Mouse (Mus musculus) limb, embryonic 11.5 days (tissue): ENCODE measurements around the gene Xxylt1. TPM values are rescaled to one million over a fixed set of nuclear protein-coding genes. Genes with fewer than 3 reads are reported as not detected.

Source experiments
- ATAC-seq: fragments of 200-750 bp; cut with Nextera tagmentation; 2 replicates; pipeline ENCODE4 v1.8.0; 2017; ENCODE audit warnings: low read depth; ENCODE audit not compliant: insufficient number of reproducible peaks, low FRiP score, low TSS enrichment
- DNase-seq: peaks from one replicate; pipeline ENCODE4 v3.0.0-alpha.2; 2015; ENCODE audit warnings: low spot score
- H3K27ac ChIP-seq: fragments of 300-500 bp; sonication (generic); replicated peaks from 2 replicates; pipeline ENCODE4 v1.5.1; 2014; ENCODE audit warnings: low read depth, mild to moderate bottlenecking, low read length
- H3K27me3 ChIP-seq: fragments of 300-500 bp; sonication (generic); 2 replicates; pipeline ENCODE4 v1.6.1; 2014; ENCODE audit warnings: mild to moderate bottlenecking, low read length, mixed read lengths; ENCODE audit not compliant: control insufficient read depth, insufficient read depth
- H3K36me3 ChIP-seq: fragments of 300-500 bp; sonication (generic); 2 replicates; pipeline ENCODE4 v1.6.1; 2014; ENCODE audit warnings: mild to moderate bottlenecking, low read length, moderate library complexity, mixed read lengths; ENCODE audit not compliant: control insufficient read depth, insufficient read depth
- H3K4me1 ChIP-seq: fragments of 300-500 bp; sonication (generic); 2 replicates; pipeline ENCODE4 v1.6.1; 2014; ENCODE audit warnings: low read length, mixed read lengths; ENCODE audit not compliant: control insufficient read depth, insufficient read depth
- H3K4me2 ChIP-seq: fragments of 300-500 bp; sonication (generic); 2 replicates; pipeline ENCODE4 v1.6.1; 2014; ENCODE audit warnings: low read depth, mild to moderate bottlenecking, moderate library complexity; ENCODE audit not compliant: severe bottlenecking
- H3K4me3 ChIP-seq: fragments of 300-500 bp; sonication (generic); 2 replicates; pipeline ENCODE4 v1.5.1; 2014; ENCODE audit warnings: low read depth, low read length
- H3K9ac ChIP-seq: fragments of 300-500 bp; sonication (generic); 2 replicates; pipeline ENCODE4 v1.6.1; 2014; ENCODE audit warnings: mild to moderate bottlenecking, low read length
- H3K9me3 ChIP-seq: fragments of 300-500 bp; sonication (generic); 2 replicates; pipeline ENCODE4 v1.6.1; 2016; ENCODE audit warnings: low read length; ENCODE audit not compliant: control insufficient read depth
- WGBS: fragments of 180-500 bp; shearing (Covaris S2); extraction: QIAGEN DNeasy Blood & Tissue Kit; methylation state at CpG from one replicate; pipeline ENCODE4 v1.1.7; 2014; 5-methylcytosine and 5-hydroxymethylcytosine counted together
- polyA plus RNA-seq: library from polyadenylated mRNA; unstranded; fragments of >200 nt; fragmentation: Nextera tagmentation; extraction: Ambion mirVana; gene quantifications from 2 replicates; pipeline ENCODE4 v1.2.1, GENCODE M21; 2014

The Xxylt1 gene
- polyA plus RNA-seq, 1 experiment from 2014 or later, result 16.2 TPM

- Histone ChIP-seq H3K27ac (no peak overlapping the region), H3K4me2 (no peak overlapping the region), H3K27me3 (no peaks in the 10 kb centered on the region), H3K4me1 (no peaks in the 10 kb centered on the region), H3K9me3 (no peaks in the 10 kb centered on the region), H3K4me3 (no peak overlapping the region), H3K36me3 (no peaks in the 10 kb centered on the region), H3K9ac (no peak overlapping the region)
- DNase-seq (no peak), ATAC-seq (no peak)
- 85% methylated on average over 7 of the region's 7 CpGs for WGBS
Measured at GRCm38 (mm10) chr16:30968402-30969151, 112.7 kb downstream of the Xxylt1 start.

DNA sequence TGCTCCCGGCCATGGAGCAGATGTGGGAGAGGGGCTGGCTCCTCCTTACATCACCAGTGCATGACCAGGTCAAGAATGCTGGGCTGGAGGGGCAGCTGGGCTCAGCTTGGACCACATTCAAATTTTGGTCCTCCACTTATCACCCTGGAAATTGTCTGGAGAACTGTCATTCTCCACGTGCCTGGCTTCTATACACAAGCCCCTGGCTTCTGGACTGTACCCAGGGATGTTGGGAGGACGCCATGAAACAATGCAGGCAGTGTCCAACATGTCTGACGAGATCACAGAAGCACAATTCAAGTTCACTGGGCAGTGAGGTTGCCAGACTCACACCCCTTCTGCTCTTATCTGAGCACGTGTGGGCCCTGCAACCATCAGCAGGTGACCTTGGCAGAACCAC is 114.5 kb downstream of the Xxylt1 start:
- no peaks in the 10 kb centered on the region for H3K36me3 ChIP-seq
- H3K27ac ChIP-seq, result no peak overlapping the region
- WGBS, result 86% methylated on average over 5 of the region's 5 CpGs
- no peak overlapping the region for H3K4me3 ChIP-seq
- DNase-seq (no peak), ATAC-seq (no peak)
- H3K9me3 ChIP-seq, result no peaks in the 10 kb centered on the region
- H3K4me2 ChIP-seq, result no peak overlapping the region
- H3K27me3 ChIP-seq, result no peaks in the 10 kb centered on the region
- no peak overlapping the region for H3K9ac ChIP-seq
- H3K4me1 ChIP-seq, result no peaks in the 10 kb centered on the region

GRCm38 (mm10) chr16:30964891-30965290 is 116.3 kb downstream of the Xxylt1 start:
- no peak for ATAC-seq
- Histone ChIP-seq H3K36me3 (no peaks in the 10 kb centered on the region), H3K4me1 (no peaks in the 10 kb centered on the region), H3K4me3 (no peak overlapping the region), H3K27me3 (no peaks in the 10 kb centered on the region), H3K27ac (no peak overlapping the region), H3K9ac (no peak overlapping the region), H3K4me2 (no peak overlapping the region), H3K9me3 (no peaks in the 10 kb centered on the region)
- no peak for DNase-seq
- 88% methylated on average over 7 of the region's 7 CpGs for WGBS

- H3K9ac ChIP-seq, result no peak overlapping the region
- no peaks in the 10 kb centered on the region for H3K4me1 ChIP-seq
- no peaks in the 10 kb centered on the region for H3K9me3 ChIP-seq
- no peak for ATAC-seq
- H3K4me2 ChIP-seq, result no peak overlapping the region
- WGBS, result 85% methylated on average over 6 of the region's 6 CpGs
- no peak for DNase-seq
- no peaks in the 10 kb centered on the region for H3K27me3 ChIP-seq
- no peak overlapping the region for H3K4me3 ChIP-seq
- H3K27ac ChIP-seq, result no peak overlapping the region
- H3K36me3 ChIP-seq, result no peaks in the 10 kb centered on the region
Measured at GRCm38 (mm10) chr16:30964411-30964810, 116.8 kb downstream of the Xxylt1 start.

DNA sequence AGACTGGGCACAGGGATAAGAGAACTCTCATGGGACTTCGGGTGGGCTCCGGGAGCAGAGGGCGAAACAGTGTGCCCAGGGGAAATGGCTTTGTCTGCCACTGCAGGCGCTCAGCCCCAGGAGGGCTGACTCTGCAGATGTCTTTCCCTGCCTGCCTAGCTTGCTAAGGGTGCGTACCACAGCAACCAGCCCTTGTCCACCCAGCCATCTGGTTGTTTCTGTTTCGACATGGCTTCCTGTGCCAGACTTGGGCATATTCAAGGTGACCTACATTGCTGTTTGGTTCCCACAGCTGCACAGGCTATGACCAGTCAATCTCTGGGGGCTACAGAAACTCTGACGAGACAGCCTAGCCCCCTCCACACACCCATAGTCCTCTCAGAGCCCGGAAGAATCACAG is 118.7 kb downstream of the Xxylt1 start:
- H3K4me3 ChIP-seq, result no peak overlapping the region
- no peaks in the 10 kb centered on the region for H3K27me3 ChIP-seq
- H3K27ac ChIP-seq, result no peak overlapping the region
- no peak overlapping the region for H3K4me2 ChIP-seq
- 85% methylated on average over 8 of the region's 8 CpGs for WGBS
- H3K9ac ChIP-seq, result no peak overlapping the region
- H3K4me1 ChIP-seq, result no peaks in the 10 kb centered on the region
- ATAC-seq (no peak), DNase-seq (no peak)
- H3K36me3 ChIP-seq, result no peaks in the 10 kb centered on the region
- no peaks in the 10 kb centered on the region for H3K9me3 ChIP-seq

GRCm38 (mm10) chr16:30961176-30961575 is 120.1 kb downstream of the Xxylt1 start:
- no peak overlapping the region for H3K4me3 ChIP-seq
- no peak overlapping the region for H3K27ac ChIP-seq
- no peak overlapping the region for H3K9ac ChIP-seq
- WGBS, result 92% methylated on average over 8 of the region's 8 CpGs
- no peak overlapping the region for H3K4me2 ChIP-seq
- H3K4me1 ChIP-seq, result no peaks in the 10 kb centered on the region
- H3K36me3 ChIP-seq, result 0 out of 2 replicates have a peak, but pooled peaks cover 2% of the 10 kb centered on the region
- H3K27me3 ChIP-seq, result no peaks in the 10 kb centered on the region
- H3K9me3 ChIP-seq, result no peaks in the 10 kb centered on the region
- ATAC-seq, result no peak
- DNase-seq, result no peak

- Histone ChIP-seq H3K4me2 (no peak overlapping the region), H3K9me3 (no peaks in the 10 kb centered on the region), H3K4me3 (no peak overlapping the region), H3K27ac (no peak overlapping the region), H3K27me3 (no peaks in the 10 kb centered on the region), H3K9ac (no peak overlapping the region), H3K4me1 (no peaks in the 10 kb centered on the region), H3K36me3 (0 out of 2 replicates have a peak, but pooled peaks cover 2% of the 10 kb centered on the region)
- ATAC-seq (no peak), DNase-seq (no peak)
- 90% methylated on average over 4 of the region's 4 CpGs for WGBS
Measured at GRCm38 (mm10) chr16:30960266-30960665, 121.0 kb downstream of the Xxylt1 start.

- 92% methylated on average over 12 of the region's 12 CpGs for WGBS
- no peak overlapping the region for H3K9ac ChIP-seq
Measured at GRCm38 (mm10) chr16:30959692-30960091, 121.5 kb downstream of the Xxylt1 start.

DNA sequence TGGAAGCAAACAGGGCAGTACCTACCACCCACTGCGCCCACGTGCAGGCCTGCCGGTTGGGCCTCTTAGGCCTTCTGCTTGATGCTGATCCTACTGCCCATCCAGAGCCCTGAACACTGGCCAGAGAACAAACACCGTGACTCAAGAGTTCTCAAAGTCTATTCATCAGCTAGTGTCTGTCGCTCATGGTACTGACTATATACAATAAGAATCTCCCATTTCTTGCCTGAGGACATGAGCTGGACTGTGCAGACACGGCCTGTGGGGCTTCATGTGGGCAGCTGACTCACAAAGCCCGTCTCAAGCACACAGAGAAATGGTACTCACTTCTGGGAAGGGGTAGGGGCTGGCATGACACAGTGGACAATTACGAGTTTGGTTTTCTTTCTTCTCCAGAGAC is 125.1 kb downstream of the Xxylt1 start:
- no peak overlapping the region for H3K4me3 ChIP-seq
- 0 out of 2 replicates have a peak, but pooled peaks cover 2% of the 10 kb centered on the region for H3K36me3 ChIP-seq
- no peak for ATAC-seq
- 93% methylated on average over 8 of the region's 8 CpGs for WGBS
- no peaks in the 10 kb centered on the region for H3K9me3 ChIP-seq
- H3K27ac ChIP-seq, result no peak overlapping the region
- H3K27me3 ChIP-seq, result no peaks in the 10 kb centered on the region
- no peaks in the 10 kb centered on the region for H3K4me1 ChIP-seq
- no peak for DNase-seq
- no peak overlapping the region for H3K4me2 ChIP-seq
- H3K9ac ChIP-seq, result no peak overlapping the region

More at GRCm38 (mm10) chr16:30959692-30960091, 121.5 kb downstream of the Xxylt1 start:
- no peak for DNase-seq
- H3K27ac ChIP-seq, result no peak overlapping the region
- H3K36me3 ChIP-seq, result 0 out of 2 replicates have a peak, but pooled peaks cover 2% of the 10 kb centered on the region
- no peak overlapping the region for H3K4me2 ChIP-seq
- H3K27me3 ChIP-seq, result no peaks in the 10 kb centered on the region
- no peak overlapping the region for H3K4me3 ChIP-seq
- no peaks in the 10 kb centered on the region for H3K9me3 ChIP-seq
- no peaks in the 10 kb centered on the region for H3K4me1 ChIP-seq
- no peak for ATAC-seq
